Mouse (Mus musculus): ENCODE measurements around the gene Abca6.

Gene Abca6

DNA sequence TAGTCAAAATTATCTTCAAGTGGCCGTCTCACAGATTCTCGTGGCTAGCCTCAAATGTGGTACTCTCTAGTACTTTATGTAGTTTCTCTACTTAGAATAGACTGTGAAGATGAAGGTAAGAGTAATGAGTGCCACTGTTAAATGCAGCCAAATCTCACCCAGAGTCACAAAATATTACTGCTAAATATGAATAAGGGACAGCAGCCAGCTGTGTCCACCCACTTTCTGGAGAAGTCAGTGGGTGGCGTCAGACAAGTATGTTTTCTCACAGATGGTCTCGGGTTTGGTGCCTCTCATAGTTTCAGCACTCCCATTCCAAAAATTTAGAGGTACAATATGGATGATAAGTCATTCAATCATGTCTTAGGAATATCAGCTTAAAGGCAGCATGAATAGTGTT, 56.3 kb downstream of the Abca6 start:
- no peak for DNase-seq

DNA sequence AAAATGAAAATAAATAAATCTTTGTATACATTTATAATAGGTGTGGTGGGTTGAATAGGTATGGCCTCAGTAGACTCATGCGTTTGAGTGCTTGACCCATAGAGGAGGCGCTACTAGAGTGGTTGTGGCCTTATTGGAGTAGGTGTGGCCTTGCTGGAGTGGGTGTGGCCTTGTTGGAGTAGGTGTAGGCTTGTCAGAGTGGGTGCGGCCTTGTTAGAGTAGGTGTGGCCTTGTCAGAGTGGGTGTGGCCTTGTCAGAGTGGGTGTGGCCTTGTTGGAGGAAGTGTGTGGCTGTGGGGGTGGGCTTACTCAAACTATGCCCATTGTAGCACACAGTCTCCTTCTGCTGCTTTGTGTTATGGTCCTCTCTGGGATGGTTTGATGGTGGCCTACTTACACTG, 80.4 kb downstream of the Abca6 start:
- DNase-seq: no peak

- DNase-seq: peak; percentile 4
Measured at GRCm38 (mm10) chr11:110167459-110168251, 83.9 kb downstream of the Abca6 start, which contains the start of gene Abca9. Gene Abca9 (minus strand): TSS chr11:110168196.

GRCm38 (mm10) chr11:110165822-110166221, 85.8 kb downstream of the Abca6 start:
- DNase-seq: no peak

DNA sequence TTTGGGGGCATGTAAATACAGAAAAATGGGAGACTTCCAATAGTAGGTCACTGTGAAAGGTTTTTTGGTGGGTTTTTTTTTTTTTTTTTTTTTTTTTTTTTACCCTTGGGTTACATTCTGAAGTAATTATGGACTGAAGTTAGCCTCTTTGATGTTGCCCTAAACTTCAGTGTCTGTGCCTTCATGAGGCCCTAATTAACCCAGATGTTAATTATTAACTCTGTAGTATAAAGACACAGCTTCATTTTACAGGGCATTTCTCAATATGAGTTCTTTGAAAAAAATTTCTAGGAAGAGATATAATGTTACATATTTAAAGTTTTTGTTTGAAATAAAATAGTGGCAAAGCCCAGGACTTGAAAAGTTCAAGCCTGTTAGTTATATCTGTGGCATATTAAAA, 86.2 kb downstream of the Abca6 start:
- DNase-seq: no peak

DNA sequence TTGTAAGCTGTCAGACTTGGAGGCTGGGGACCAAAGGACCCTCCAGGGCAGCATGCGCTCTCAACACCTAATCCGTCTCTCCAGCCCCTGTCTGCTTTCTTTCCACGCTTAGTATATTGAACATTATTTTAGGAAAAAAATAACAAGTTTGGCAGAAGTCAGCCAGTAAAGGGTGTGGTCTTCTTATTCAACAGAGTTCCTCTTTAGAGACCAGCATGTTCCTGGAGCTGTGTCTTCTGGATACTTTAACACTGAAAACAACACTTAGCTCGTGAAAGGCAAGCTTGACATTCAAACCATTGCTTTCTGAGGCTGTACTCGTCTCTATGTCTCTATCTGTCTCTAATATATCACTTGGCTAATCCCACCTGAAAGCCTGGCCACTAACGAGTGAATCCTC, 94.5 kb downstream of the Abca6 start:
- DNase-seq: no peak

DNA sequence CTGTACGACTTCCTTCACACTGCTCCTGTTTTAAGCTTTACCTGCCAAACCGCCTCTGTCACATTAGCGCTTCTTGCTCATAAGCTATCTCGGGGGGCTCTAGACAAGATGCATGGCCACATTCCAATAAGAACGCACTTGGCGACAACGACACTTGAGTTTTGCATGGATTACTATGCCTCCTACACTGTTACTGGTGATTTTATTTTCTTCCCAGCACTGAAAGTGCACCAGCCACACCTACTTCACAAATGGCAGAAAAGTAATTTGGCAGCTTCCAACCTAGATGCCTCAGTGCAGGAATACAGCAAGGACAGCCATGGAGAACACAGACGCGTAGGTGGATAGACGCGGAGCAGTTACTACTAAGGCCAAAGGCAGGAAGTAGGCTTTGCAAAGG, 95.6 kb downstream of the Abca6 start:
- no peak for DNase-seq

GRCm38 (mm10) chr11:110147640-110148039, 103.9 kb downstream of the Abca6 start:
- no peak for DNase-seq

DNA sequence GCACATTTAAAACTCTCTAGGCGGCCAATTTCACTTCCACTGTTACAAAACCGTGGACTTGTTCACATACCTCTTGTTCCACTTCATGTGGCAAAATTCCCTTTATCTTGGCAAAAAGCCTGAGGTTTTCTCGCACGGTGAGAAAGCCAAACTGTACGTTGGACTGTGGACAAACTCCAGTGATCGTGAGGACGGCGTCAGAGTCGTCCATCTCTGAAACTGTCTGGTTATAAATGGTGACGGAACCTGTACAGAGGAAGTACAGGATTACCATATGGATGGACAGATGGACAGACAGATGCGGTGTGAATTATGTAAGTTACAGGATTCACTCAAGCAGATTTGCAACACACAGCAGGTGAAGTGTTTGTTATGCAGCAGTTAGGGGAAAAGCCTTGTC, 106.2 kb downstream of the Abca6 start:
- no peak for DNase-seq

DNA sequence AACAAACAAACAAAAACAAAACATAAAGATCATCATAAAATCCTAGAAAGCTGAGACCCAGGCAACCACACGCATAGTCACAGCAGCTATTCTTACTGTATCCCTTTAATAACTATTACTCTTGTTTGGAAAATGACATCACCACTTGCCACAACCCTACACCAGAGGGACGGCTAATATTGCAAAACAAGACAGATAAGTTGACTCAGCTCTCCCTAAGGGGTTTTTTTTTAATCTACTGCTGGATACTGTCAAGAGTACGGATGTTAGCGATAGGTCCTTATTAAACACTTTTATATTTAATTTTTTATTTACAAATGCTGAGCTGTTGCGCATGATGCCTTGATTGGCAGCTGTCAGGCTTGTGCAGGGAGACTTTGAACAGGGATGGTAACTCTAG, 120.8 kb downstream of the Abca6 start:
- DNase-seq: no peak
